Mouse (Mus musculus): ENCODE measurements around the gene Col11a2.

The Col11a2 gene

GRCm38 (mm10) chr17:34104804-34105203, 65.6 kb downstream of the Col11a2 start:
- DNase-seq (ENCODE audit: low spot score in 2 of 2), result no peak

- no peak for DNase-seq (ENCODE audit: low spot score in 2 of 2)
Measured at GRCm38 (mm10) chr17:34106555-34106954, 67.3 kb downstream of the Col11a2 start.

GRCm38 (mm10) chr17:34107109-34107867, 68.1 kb downstream of the Col11a2 start:
- DNase-seq (ENCODE audit: low spot score in 2 of 2), result no peak

GRCm38 (mm10) chr17:34108460-34108859, 69.2 kb downstream of the Col11a2 start:
- DNase-seq (ENCODE audit: low spot score in 2 of 2), result no peak

- DNase-seq (ENCODE audit: low spot score in 2 of 2), result no peak
Measured at GRCm38 (mm10) chr17:34109038-34109805, 70.0 kb downstream of the Col11a2 start.

GRCm38 (mm10) chr17:34109806-34110195, 70.6 kb downstream of the Col11a2 start:
- no peak for DNase-seq (ENCODE audit: low spot score in 2 of 2)

GRCm38 (mm10) chr17:34110309-34110708, 71.1 kb downstream of the Col11a2 start:
- no peak for DNase-seq (ENCODE audit: low spot score in 2 of 2)

GRCm38 (mm10) chr17:34114114-34114513, 74.9 kb downstream of the Col11a2 start:
- no peak for DNase-seq (ENCODE audit: low spot score in 2 of 2)
